Mouse (Mus musculus) limb, embryonic 14.5 days (tissue): ENCODE measurements at regions not wholly inside any gene's neighbourhood (a gene's known extent, or its start where the extent isn't known, plus 50 kb on each side); places are given as distances from the start of the nearest gene placed in this dataset.
"Not testable (repeated sequence)": the region's sequence is repeated elsewhere in the genome, so short reads cannot be mapped to it uniquely, and the experiment has no call there.

ENCODE experiments used
- ATAC-seq: fragments of 200-750 bp; cut with Nextera tagmentation; 2 replicates; pipeline ENCODE4 v1.8.0; 2017; ENCODE audit warnings: low read depth, moderate number of reproducible peaks, moderate TSS enrichment; ENCODE audit not compliant: low FRiP score
- DNase-seq: peaks from one replicate; pipeline ENCODE4 v3.0.0-alpha.2; 2015; ENCODE audit warnings: low spot score
- H3K27ac ChIP-seq: fragments of 300-500 bp; sonication (generic); replicated peaks from 2 replicates; pipeline ENCODE4 v1.5.1; 2014; ENCODE audit warnings: low read depth, mild to moderate bottlenecking, low read length, moderate library complexity, mixed read lengths
- H3K27me3 ChIP-seq: fragments of 300-500 bp; sonication (generic); 2 replicates; pipeline ENCODE4 v1.6.1; 2014; ENCODE audit warnings: low read length, mixed read lengths; ENCODE audit not compliant: control insufficient read depth, insufficient read depth
- H3K36me3 ChIP-seq: fragments of 300-500 bp; sonication (generic); 2 replicates; pipeline ENCODE4 v1.6.1; 2014; ENCODE audit warnings: mild to moderate bottlenecking, low read length, moderate library complexity, mixed read lengths; ENCODE audit not compliant: control insufficient read depth, insufficient read depth
- H3K4me1 ChIP-seq: fragments of 300-500 bp; sonication (generic); 2 replicates; pipeline ENCODE4 v1.6.1; 2014; ENCODE audit warnings: antibody characterized with exemption, low read length, mixed read lengths; ENCODE audit not compliant: control insufficient read depth, insufficient read depth
- H3K4me2 ChIP-seq: fragments of 300-500 bp; sonication (generic); replicated peaks from 2 replicates; pipeline ENCODE4 v1.6.1; 2014; ENCODE audit warnings: low read depth, mild to moderate bottlenecking, low read length, moderate library complexity; ENCODE audit not compliant: severe bottlenecking
- H3K4me3 ChIP-seq: fragments of 300-500 bp; sonication (generic); replicated peaks from 2 replicates; pipeline ENCODE4 v1.5.1; 2014; ENCODE audit warnings: low read length
- H3K9ac ChIP-seq: fragments of 300-500 bp; sonication (generic); 2 replicates; pipeline ENCODE4 v1.6.1; 2014; ENCODE audit warnings: mild to moderate bottlenecking, low read depth, low read length, moderate library complexity; ENCODE audit not compliant: severe bottlenecking
- H3K9me3 ChIP-seq: fragments of 300-500 bp; sonication (generic); 2 replicates; pipeline ENCODE4 v1.6.1; 2016; ENCODE audit warnings: low read length; ENCODE audit not compliant: control insufficient read depth
- POLR2A ChIP-seq: fragments of 200-500 bp; IDR thresholded peaks from 2 replicates; pipeline ENCODE4 v1.8.0; 2012; ENCODE audit warnings: inconsistent platforms, mild to moderate bottlenecking, moderate library complexity, borderline replicate concordance; ENCODE audit not compliant: insufficient read depth, insufficient read length; ENCODE audit errors: extremely low read depth
- WGBS: fragments of 180-500 bp; shearing (Covaris S2); extraction: QIAGEN DNeasy Blood & Tissue Kit; methylation state at CpG from one replicate; pipeline ENCODE4 v1.1.7; 2014; 5-methylcytosine and 5-hydroxymethylcytosine counted together

DNA sequence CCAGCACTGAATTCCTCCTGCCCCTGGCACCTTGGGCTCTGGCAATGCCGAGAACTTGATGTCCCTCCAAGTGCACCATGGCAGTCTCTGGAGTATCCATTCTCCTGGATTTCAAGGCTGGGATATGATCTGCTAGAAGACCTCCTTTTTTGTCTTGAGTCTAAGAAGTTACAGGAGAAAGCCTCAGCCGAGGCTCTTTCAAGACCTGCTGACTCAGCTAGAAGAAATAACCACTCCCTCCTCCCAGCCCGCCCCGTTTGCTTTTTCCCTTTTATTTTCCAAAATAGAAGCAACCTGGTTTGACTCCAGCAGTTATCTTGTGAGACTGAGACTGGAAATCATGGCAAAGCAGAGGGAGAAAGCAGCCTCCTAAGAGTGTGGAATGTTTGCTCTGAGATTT, 136.8 kb upstream of the Rgma start:
- 30% methylated on average over 4 of the region's 4 CpGs for WGBS
- no peak overlapping the region for H3K4me2 ChIP-seq
- H3K27me3 ChIP-seq = no peaks in the 10 kb centered on the region
- TF ChIP-seq POLR2A = no peak
- no peak overlapping the region for H3K9ac ChIP-seq
- peak; percentile 38 for DNase-seq
- ATAC-seq = no peak
- H3K4me3 ChIP-seq = no peak overlapping the region
- no peaks in the 10 kb centered on the region for H3K9me3 ChIP-seq
- H3K27ac ChIP-seq = no peak overlapping the region
- H3K36me3 ChIP-seq = no peaks in the 10 kb centered on the region
- H3K4me1 ChIP-seq = no peaks in the 10 kb centered on the region

DNA sequence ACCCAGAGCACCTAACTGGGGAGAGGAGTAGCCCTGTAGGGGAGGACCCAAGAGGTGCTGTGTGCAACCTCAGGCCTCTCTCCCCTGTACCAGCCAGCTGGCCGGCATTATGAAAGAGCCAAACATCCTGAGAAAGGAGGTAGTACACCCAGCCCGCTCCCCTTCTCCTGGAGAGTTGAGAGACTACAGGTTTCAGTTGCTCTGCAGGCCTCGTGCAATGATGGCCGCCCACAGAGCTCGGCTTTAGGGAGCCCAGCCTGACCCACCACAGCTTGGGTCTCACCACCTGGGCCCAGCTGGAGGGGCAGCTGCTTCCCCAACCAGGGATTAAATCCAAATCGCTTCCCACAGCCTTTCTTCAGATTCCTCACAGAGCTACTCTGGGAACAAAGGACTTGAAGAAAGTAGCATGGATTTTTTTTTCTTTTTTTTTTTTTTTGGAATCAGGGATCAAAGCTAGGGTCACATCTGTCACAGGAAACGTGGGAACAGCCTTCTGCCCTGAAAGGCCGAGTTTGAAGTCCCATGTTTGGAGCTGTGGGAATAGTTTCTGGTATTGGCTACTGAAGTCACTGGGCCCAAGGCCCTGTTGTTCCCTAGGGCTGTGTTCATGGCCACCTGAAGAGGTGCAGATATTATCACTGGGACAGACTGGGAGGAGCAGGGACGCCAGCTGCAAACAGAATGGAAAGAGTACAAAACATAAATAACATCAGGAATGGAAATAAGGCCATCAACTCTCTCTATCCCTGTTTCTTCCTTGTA, 131.5 kb upstream of the Rgma start:
- 47% methylated on average over 9 of the region's 9 CpGs for WGBS
- DNase-seq (peak; percentile 60), ATAC-seq (peak; percentile 85)
- no peak for TF ChIP-seq POLR2A
- Histone ChIP-seq H3K9ac (no peak overlapping the region), H3K4me2 (no peak overlapping the region), H3K4me3 (no peak overlapping the region), H3K27ac (no peak overlapping the region), H3K27me3 (no peaks in the 10 kb centered on the region), H3K36me3 (no peaks in the 10 kb centered on the region), H3K9me3 (no peaks in the 10 kb centered on the region), H3K4me1 (no peaks in the 10 kb centered on the region)

- no peaks in the 10 kb centered on the region for H3K4me1 ChIP-seq
- H3K36me3 ChIP-seq = no peaks in the 10 kb centered on the region
- no peak overlapping the region for H3K9ac ChIP-seq
- no peak overlapping the region for H3K4me3 ChIP-seq
- no peaks in the 10 kb centered on the region for H3K9me3 ChIP-seq
- no peak for TF ChIP-seq POLR2A
- no peak overlapping the region for H3K27ac ChIP-seq
- WGBS = 78% methylated on average over 2 of the region's 2 CpGs
- DNase-seq (no peak), ATAC-seq (no peak)
- no peak overlapping the region for H3K4me2 ChIP-seq
- H3K27me3 ChIP-seq = no peaks in the 10 kb centered on the region
Observed at GRCm38 (mm10) chr7:73245431-73245830, 129.9 kb upstream of the Rgma start.

GRCm38 (mm10) chr7:73250593-73250992, 124.7 kb upstream of the Rgma start:
- no peak overlapping the region for H3K4me2 ChIP-seq
- no peak overlapping the region for H3K4me3 ChIP-seq
- H3K27me3 ChIP-seq = no peaks in the 10 kb centered on the region
- ATAC-seq (no peak), DNase-seq (no peak)
- H3K27ac ChIP-seq = no peak overlapping the region
- no peaks in the 10 kb centered on the region for H3K9me3 ChIP-seq
- 0 out of 2 replicates have a peak, but pooled peaks cover 2% of the 10 kb centered on the region for H3K4me1 ChIP-seq
- no peak overlapping the region for H3K9ac ChIP-seq
- no peaks in the 10 kb centered on the region for H3K36me3 ChIP-seq
- WGBS = 30% methylated on average over 8 of the region's 8 CpGs
- no peak for TF ChIP-seq POLR2A

DNA sequence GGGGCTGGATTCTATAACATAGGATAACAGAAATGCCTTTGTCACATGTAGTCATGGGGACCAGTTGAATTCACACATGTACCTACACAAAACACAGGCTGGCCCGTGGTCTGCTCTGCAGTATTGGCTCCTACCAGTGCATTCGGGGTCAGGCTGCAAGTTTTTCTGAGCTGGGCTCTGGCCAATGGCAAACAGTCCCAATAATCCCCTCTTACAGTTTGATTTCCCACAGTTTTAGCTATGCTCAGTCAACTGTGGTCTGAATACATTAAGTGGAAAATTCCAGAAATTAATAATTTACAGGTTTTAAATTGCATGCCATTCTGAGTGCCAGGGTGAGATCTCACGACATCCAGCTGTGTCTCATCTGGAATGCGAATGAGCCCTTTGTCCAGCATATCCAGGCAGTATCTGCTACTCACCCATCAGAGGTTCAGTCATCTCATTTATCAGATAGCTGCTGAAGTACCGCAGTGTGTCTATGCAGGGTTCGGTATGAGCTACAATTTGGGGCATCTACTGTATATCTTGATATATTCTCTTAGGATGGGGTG, 124.0 kb upstream of the Rgma start:
- WGBS = 75% methylated on average over 6 of the region's 6 CpGs
- Histone ChIP-seq H3K4me3 (no peak overlapping the region), H3K4me2 (no peak overlapping the region), H3K27me3 (no peaks in the 10 kb centered on the region), H3K9ac (no peak overlapping the region), H3K36me3 (no peaks in the 10 kb centered on the region), H3K4me1 (0 out of 2 replicates have a peak, but pooled peaks cover 2% of the 10 kb centered on the region), H3K27ac (no peak overlapping the region), H3K9me3 (no peaks in the 10 kb centered on the region)
- no peak for TF ChIP-seq POLR2A
- DNase-seq = no peak
- ATAC-seq = no peak

GRCm38 (mm10) chr7:73254972-73255371, 120.3 kb upstream of the Rgma start:
- H3K4me1 ChIP-seq, H3K9ac ChIP-seq, ATAC-seq, H3K9me3 ChIP-seq, DNase-seq, H3K27ac ChIP-seq, H3K4me3 ChIP-seq, H3K36me3 ChIP-seq, H3K4me2 ChIP-seq, H3K27me3 ChIP-seq: not testable (repeated sequence)
- 77% methylated on average over 4 of the region's 7 CpGs for WGBS
